Mouse (Mus musculus) intestine, embryonic 14.5 days (tissue): Measurements from ENCODE around the gene Mllt3. TPM values are rescaled to one million over a fixed set of nuclear protein-coding genes. Genes with fewer than 3 reads are reported as not detected.

Source experiments
- ATAC-seq: fragments of 200-750 bp; cut with Nextera tagmentation; replicated peaks from 2 replicates; pipeline ENCODE4 v1.8.0; 2017; ENCODE audit warnings: low read depth, moderate number of reproducible peaks, moderate TSS enrichment, moderate library complexity; ENCODE audit not compliant: low FRiP score, low TSS enrichment
- DNase-seq: peaks from one replicate; pipeline ENCODE4 v3.0.0-alpha.2; 2018; ENCODE audit warnings: low spot score
- H3K27ac ChIP-seq: fragments of 300-500 bp; sonication (generic); 2 replicates; pipeline ENCODE4 v1.5.1; 2014; ENCODE audit warnings: low read depth, mild to moderate bottlenecking, control low read depth
- H3K27me3 ChIP-seq: fragments of 300-500 bp; sonication (generic); replicated peaks from 2 replicates; pipeline ENCODE4 v1.6.1; 2014; ENCODE audit warnings: low read length, control low read depth; ENCODE audit not compliant: control insufficient read depth, insufficient read depth
- H3K36me3 ChIP-seq: fragments of 300-500 bp; sonication (generic); 2 replicates; pipeline ENCODE4 v1.6.1; 2014; ENCODE audit warnings: low read length, control low read depth; ENCODE audit not compliant: control insufficient read depth, insufficient read depth
- H3K4me1 ChIP-seq: fragments of 300-500 bp; sonication (generic); replicated peaks from 2 replicates; pipeline ENCODE4 v1.6.1; 2014; ENCODE audit warnings: low read length, control low read depth, mixed read lengths; ENCODE audit not compliant: control insufficient read depth, insufficient read depth
- H3K4me2 ChIP-seq: fragments of 300-500 bp; sonication (generic); 2 replicates; pipeline ENCODE4 v1.6.1; 2014; ENCODE audit warnings: low read length
- H3K4me3 ChIP-seq: fragments of 300-500 bp; sonication (generic); 2 replicates; pipeline ENCODE4 v1.5.1; 2014; ENCODE audit warnings: low read depth, low read length, control low read depth, mixed read lengths
- H3K9ac ChIP-seq: fragments of 300-500 bp; sonication (generic); 2 replicates; pipeline ENCODE4 v1.6.1; 2014; ENCODE audit warnings: mild to moderate bottlenecking, low read length
- H3K9me3 ChIP-seq: fragments of 300-500 bp; sonication (generic); 2 replicates; pipeline ENCODE4 v1.6.1; 2016; ENCODE audit warnings: low read length, control low read depth; ENCODE audit not compliant: control insufficient read depth
- WGBS: fragments of 180-500 bp; shearing (Covaris S2); extraction: QIAGEN DNeasy Blood & Tissue Kit; methylation state at CpG from one replicate; pipeline ENCODE4 v1.1.7; 2014; 5-methylcytosine and 5-hydroxymethylcytosine counted together
- polyA plus RNA-seq: library from polyadenylated mRNA; unstranded; fragments of >200 nt; fragmentation: Nextera tagmentation; extraction: Ambion mirVana; gene quantifications from 2 replicates; pipeline ENCODE4 v1.2.1, GENCODE M21; 2014

The Mllt3 gene
- polyA plus RNA-seq, 1 experiment from 2014 or later, result 31.5 TPM

DNA sequence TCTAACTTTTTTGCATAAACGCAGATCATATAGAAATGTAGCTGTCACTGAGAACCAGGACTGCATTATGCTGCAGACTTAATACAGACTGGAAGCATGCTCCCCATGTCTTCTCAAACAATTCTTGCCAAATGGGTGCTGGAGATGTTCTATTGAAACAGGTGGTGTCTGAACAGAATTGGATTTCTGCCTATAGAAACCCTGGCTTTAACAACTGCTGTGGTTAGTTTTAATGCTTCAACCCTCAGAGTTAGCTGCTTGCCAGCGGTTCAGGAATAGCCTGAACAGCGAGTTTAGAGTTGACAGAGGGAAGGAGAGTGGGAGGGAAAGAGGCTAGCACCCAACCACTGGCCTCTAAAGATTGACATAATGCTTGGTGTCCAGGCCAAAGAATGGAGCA, 166.6 kb downstream of the Mllt3 start:
- Histone ChIP-seq H3K27ac (no peak overlapping the region), H3K4me3 (no peak overlapping the region), H3K27me3 (no peaks in the 10 kb centered on the region), H3K9ac (no peak overlapping the region), H3K9me3 (no peaks in the 10 kb centered on the region), H3K36me3 (no peaks in the 10 kb centered on the region), H3K4me2 (no peak overlapping the region), H3K4me1 (peaks cover 26% of the 10 kb centered on the region)
- DNase-seq, result no peak
- no peak for ATAC-seq
- WGBS, result 77% methylated on average over 3 of the region's 3 CpGs

DNA sequence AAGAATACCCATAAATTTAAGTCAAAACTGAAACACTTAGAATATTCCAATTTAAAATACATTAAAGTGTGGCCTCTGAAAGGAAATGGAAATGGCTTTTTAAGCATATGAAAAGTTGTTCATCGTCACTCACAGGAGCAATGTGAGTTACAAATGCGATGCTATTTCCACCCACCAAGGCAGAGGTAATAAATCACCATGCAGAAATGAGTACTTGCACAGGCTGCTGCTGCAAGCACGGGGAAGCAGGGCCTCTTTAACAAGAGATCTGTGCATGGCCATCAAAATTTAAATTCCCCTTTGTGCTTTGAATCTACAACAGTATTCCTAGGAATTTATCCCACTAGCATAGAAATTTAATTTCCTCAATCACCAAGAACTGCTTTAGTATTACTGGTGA, 167.3 kb downstream of the Mllt3 start:
- no peak for DNase-seq
- no peak for ATAC-seq
- no peak overlapping the region for H3K4me3 ChIP-seq
- H3K9ac ChIP-seq, result no peak overlapping the region
- H3K27me3 ChIP-seq, result no peaks in the 10 kb centered on the region
- no peak overlapping the region for H3K27ac ChIP-seq
- peaks cover 26% of the 10 kb centered on the region for H3K4me1 ChIP-seq
- H3K4me2 ChIP-seq, result no peak overlapping the region
- no peaks in the 10 kb centered on the region for H3K9me3 ChIP-seq
- H3K36me3 ChIP-seq, result no peaks in the 10 kb centered on the region
- WGBS, result 10% methylated on average over 3 of the region's 3 CpGs

DNA sequence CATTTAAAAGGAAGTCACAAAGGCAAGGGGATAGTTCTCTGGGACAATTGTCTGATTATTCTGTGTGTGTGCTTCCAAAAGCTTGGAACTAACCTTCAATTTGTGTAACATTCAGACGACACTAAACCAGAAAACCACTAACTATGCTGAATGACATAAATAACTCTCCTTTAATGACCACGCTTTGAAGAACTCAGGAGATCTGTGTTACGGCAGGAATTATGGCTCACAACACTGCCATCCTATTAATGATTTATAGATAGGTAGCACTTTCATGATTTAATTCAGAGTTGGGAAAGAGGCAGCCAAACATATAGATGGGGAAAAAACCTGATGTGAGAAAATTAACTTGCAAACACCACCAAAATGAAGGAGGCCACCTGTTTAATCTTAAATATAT, 168.1 kb downstream of the Mllt3 start:
- Histone ChIP-seq H3K36me3 (no peaks in the 10 kb centered on the region), H3K27me3 (no peaks in the 10 kb centered on the region), H3K4me1 (peaks cover 26% of the 10 kb centered on the region), H3K9ac (no peak overlapping the region), H3K9me3 (no peaks in the 10 kb centered on the region), H3K4me3 (no peak overlapping the region), H3K27ac (no peak overlapping the region), H3K4me2 (no peak overlapping the region)
- no peak for ATAC-seq
- no peak for DNase-seq
- WGBS, result 38% methylated on average over 3 of the region's 3 CpGs

DNA sequence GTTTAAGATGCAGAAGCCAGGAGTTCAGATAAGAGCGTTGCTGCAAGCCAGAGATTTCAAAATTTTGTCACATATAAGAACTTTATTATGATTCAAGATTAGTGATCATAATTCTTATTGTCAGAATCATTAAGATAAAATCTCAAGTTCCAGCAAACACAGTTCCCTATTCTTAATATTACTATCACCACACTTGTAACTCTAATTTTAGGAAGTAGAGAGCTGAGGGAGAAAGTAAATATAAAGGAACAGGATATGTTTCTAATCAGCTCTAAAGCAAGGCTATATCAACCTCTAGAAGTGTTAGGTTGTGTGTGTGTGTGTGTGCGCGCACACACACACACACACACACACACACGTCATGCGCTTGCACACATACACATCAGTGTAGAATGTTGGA, 170.0 kb downstream of the Mllt3 start:
- H3K27ac ChIP-seq, result no peak overlapping the region
- WGBS, result 95% methylated on average over 5 of the region's 5 CpGs
- H3K4me2 ChIP-seq, result no peak overlapping the region
- no peak overlapping the region for H3K4me3 ChIP-seq
- peaks cover 26% of the 10 kb centered on the region for H3K4me1 ChIP-seq
- DNase-seq, result no peak
- H3K9ac ChIP-seq, result no peak overlapping the region
- H3K36me3 ChIP-seq, result no peaks in the 10 kb centered on the region
- no peak for ATAC-seq
- H3K27me3 ChIP-seq, result no peaks in the 10 kb centered on the region
- no peaks in the 10 kb centered on the region for H3K9me3 ChIP-seq

DNA sequence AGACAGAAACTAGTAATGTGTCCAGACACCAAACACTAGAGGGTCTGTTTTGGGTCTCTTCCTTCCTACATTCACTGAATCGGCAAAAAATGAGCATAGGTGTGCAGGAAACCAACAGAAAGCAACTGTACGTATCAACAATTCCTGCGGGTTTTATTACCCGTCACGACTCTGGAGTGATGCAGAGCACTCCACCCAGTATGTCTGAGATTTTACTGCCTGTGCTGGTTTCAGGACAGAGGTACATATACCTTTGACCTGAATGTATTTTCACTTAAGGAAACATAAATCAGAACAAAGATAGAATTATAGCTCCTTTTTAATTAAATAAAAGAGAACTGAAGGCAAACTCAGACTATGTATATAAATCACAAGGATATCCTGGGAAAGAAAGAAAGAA, 172.4 kb downstream of the Mllt3 start:
- Histone ChIP-seq H3K4me3 (no peak overlapping the region), H3K27me3 (no peaks in the 10 kb centered on the region), H3K36me3 (no peaks in the 10 kb centered on the region), H3K9ac (no peak overlapping the region), H3K27ac (no peak overlapping the region), H3K4me2 (no peak overlapping the region), H3K9me3 (no peaks in the 10 kb centered on the region), H3K4me1 (peaks cover 14% of the 10 kb centered on the region)
- WGBS, result 50% methylated on average over 5 of the region's 5 CpGs
- ATAC-seq, result no peak; the same call in 1 of the 2 replicates
- DNase-seq, result no peak

DNA sequence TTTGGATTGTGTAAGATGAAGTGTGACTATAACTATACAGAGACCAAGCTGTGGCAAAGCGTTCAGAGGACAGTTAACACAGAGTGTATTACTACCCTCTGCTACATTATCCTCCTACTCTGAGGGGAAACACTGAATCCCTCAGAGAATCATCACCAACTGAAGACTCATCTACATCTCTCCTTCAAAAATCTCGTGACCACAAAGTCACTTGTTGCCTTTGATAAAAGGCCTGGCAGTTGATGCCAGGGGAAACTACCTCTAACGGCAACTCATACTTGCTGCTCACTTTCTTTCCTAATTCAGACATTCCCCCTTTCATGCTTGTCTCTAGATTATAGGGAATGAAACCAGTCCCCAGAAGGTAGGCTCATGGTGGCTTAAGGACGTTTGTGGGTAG, 174.0 kb downstream of the Mllt3 start:
- H3K36me3 ChIP-seq, result no peaks in the 10 kb centered on the region
- DNase-seq, result no peak
- H3K27ac ChIP-seq, result no peak overlapping the region
- no peak overlapping the region for H3K4me3 ChIP-seq
- H3K9me3 ChIP-seq, result no peaks in the 10 kb centered on the region
- H3K27me3 ChIP-seq, result no peaks in the 10 kb centered on the region
- H3K4me2 ChIP-seq, result no peak overlapping the region
- H3K4me1 ChIP-seq, result peaks cover under 1% of the 10 kb centered on the region
- WGBS, result 76% methylated on average over 4 of the region's 4 CpGs
- H3K9ac ChIP-seq, result no peak overlapping the region
- ATAC-seq, result no peak

DNA sequence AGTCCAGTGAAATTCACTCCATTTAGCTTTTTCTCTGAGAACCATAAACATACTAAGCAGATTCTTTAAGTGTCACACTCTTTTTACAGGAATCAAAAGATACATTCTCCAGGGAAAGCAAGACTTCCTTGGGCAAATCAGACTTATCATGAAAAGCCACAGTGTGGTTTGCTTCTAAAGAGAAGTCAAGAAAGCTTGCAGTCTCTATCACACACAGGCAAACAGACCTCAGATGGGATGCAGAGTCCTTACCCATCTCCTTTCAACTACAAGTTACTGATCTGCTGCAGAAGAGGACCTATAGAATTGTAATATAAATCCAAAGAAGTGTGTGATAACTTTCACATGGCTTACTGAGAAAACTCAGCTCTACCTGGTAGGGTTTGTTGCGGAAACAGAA, 175.2 kb downstream of the Mllt3 start:
- ATAC-seq, result no peak

DNA sequence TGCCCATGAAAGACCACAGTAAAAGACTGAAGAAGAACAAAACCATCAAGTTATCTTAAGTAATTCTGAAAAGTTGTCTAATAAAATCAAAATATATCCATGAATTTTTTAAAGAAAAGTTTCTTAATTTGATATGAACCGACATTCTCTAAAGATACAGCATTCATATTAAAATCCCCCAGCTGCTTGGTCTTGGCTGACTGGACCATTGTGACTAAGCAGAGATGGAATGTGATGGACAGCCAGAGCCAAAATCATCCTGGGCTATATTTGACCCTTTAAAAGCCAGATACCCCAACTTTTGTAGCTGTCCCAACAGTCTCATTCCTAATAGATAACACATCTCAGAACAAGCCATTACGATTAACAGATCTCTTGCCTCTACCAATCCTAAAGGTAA, 180.7 kb downstream of the Mllt3 start:
- Histone ChIP-seq H3K27me3 (no peaks in the 10 kb centered on the region), H3K9me3 (no peaks in the 10 kb centered on the region), H3K36me3 (no peaks in the 10 kb centered on the region), H3K4me2 (no peak overlapping the region), H3K4me3 (no peak overlapping the region), H3K4me1 (no peaks in the 10 kb centered on the region), H3K27ac (no peak overlapping the region), H3K9ac (no peak overlapping the region)
- WGBS, result 83% methylated on average over 2 of the region's 2 CpGs
- no peak for DNase-seq
- ATAC-seq, result no peak

More for the DNA sequence above, 175.2 kb downstream of the Mllt3 start:
- DNase-seq, result no peak
- H3K4me3 ChIP-seq, result no peak overlapping the region
- no peaks in the 10 kb centered on the region; the same call in 1 of the 2 replicates for H3K4me1 ChIP-seq
- no peaks in the 10 kb centered on the region for H3K27me3 ChIP-seq
- no peaks in the 10 kb centered on the region for H3K9me3 ChIP-seq
- no peaks in the 10 kb centered on the region for H3K36me3 ChIP-seq
- WGBS, result 100% methylated on average over 1 of the region's 1 CpGs
- no peak overlapping the region for H3K4me2 ChIP-seq
- no peak overlapping the region for H3K9ac ChIP-seq
- no peak overlapping the region for H3K27ac ChIP-seq

DNA sequence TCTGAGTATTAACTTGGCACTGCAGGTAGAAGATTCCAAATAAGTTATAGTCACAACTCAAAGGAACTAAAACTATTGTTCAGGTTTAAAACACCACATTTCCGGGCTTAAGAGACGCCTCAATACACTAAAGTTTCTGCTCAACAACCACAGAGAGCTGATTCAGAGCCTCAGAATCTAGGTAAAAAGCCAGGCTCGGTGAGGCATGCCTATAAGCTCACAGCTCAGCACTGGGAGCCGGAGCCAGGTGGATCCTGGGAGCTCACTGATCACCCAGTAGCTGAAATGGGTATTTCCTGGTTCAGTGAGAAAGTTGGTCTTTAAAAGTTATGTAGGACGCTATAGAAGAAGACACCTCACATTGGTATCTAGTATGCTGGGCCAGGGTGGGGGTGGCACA, 183.1 kb downstream of the Mllt3 start:
- WGBS, result 87% methylated on average over 5 of the region's 5 CpGs
- Histone ChIP-seq H3K4me2 (no peak overlapping the region), H3K4me3 (no peak overlapping the region), H3K36me3 (no peaks in the 10 kb centered on the region), H3K4me1 (no peaks in the 10 kb centered on the region), H3K9me3 (no peaks in the 10 kb centered on the region), H3K27me3 (no peaks in the 10 kb centered on the region), H3K27ac (no peak overlapping the region), H3K9ac (no peak overlapping the region)
- DNase-seq (no peak), ATAC-seq (no peak)
